Mouse (Mus musculus) CH12.LX (cell line): Measurements from ENCODE around the gene Taz. TPM values are rescaled to one million over a fixed set of nuclear protein-coding genes. Genes with fewer than 3 reads are reported as not detected.

Experiments used
- DNase-seq: peaks from one replicate; pipeline ENCODE4 v3.0.0-alpha.2; 2013; ENCODE audit errors: extremely low read depth
- H3K27ac ChIP-seq: 2 replicates; pipeline ENCODE4 v1.5.1; 2012; ENCODE audit warnings: low read depth, mild to moderate bottlenecking, control low read depth, moderate library complexity; ENCODE audit not compliant: insufficient read depth
- H3K27me3 ChIP-seq: replicated peaks from 2 replicates; pipeline ENCODE3; 2012; ENCODE audit warnings: inconsistent platforms
- H3K36me3 ChIP-seq, 2 experiments: replicated peaks in 1 of 2; 2 replicates each; pipeline versions ENCODE3 to v1.6.1; 2012; ENCODE audit warnings: inconsistent platforms in 1 of 2, low read length in 1 of 2, mild to moderate bottlenecking in 1 of 2, mixed read lengths in 1 of 2, moderate library complexity in 1 of 2; ENCODE audit not compliant: control insufficient read depth in 1 of 2, insufficient read depth in 1 of 2
- H3K4me1 ChIP-seq, 2 experiments: 2 replicates each; pipeline ENCODE4 v1.6.1; 2012; ENCODE audit warnings: inconsistent platforms in 1 of 2, moderate library complexity in 1 of 2; ENCODE audit not compliant: insufficient read depth in 2 of 2, control insufficient read depth in 1 of 2
- H3K4me2 ChIP-seq: 2 replicates; pipeline ENCODE4 v1.6.1; 2012; ENCODE audit warnings: low read depth, mild to moderate bottlenecking, control low read depth; ENCODE audit not compliant: poor library complexity, insufficient read depth, severe bottlenecking
- H3K4me3 ChIP-seq, 3 experiments: fragments of 150-350 bp in 1 of 3; sonication (generic) in 1 of 3; replicated peaks in 1 of 3; 2 replicates each; pipeline versions ENCODE3 to v1.5.1; 2011 to 2012; ENCODE audit warnings: low read depth in 2 of 3, low read length in 2 of 3, mild to moderate bottlenecking in 2 of 3, moderate library complexity in 2 of 3, control low read depth in 1 of 3, improper control_type of control experiment in 1 of 3, inconsistent platforms in 1 of 3, mixed read lengths in 1 of 3; ENCODE audit not compliant: poor library complexity in 1 of 3
- H3K79me2 ChIP-seq: replicated peaks from 2 replicates; pipeline ENCODE4 v1.6.1; 2012; ENCODE audit warnings: mild to moderate bottlenecking, moderate library complexity; ENCODE audit not compliant: control insufficient read depth, poor library complexity, insufficient read depth, severe bottlenecking; ENCODE audit errors: extremely low read depth
- H3K9ac ChIP-seq: 2 replicates; pipeline ENCODE4 v1.6.1; 2012; ENCODE audit warnings: low read depth, mild to moderate bottlenecking, control low read depth, moderate library complexity; ENCODE audit not compliant: insufficient read depth
- H3K9me3 ChIP-seq: replicated peaks from 2 replicates; pipeline ENCODE3; 2012; ENCODE audit warnings: low read length, inconsistent platforms, mixed read lengths
- CHD1 ChIP-seq: IDR thresholded peaks from 2 replicates; pipeline ENCODE4 v1.6.1; 2012; ENCODE audit warnings: low read depth, low read length, improper control_type of control experiment, inconsistent platforms
- EP300 ChIP-seq: IDR thresholded peaks from 2 replicates; pipeline ENCODE4 v1.6.1; 2011; ENCODE audit warnings: low read length, improper control_type of control experiment
- ETS1 ChIP-seq: conservative IDR thresholded peaks from 2 replicates; pipeline ENCODE4 v1.6.1; 2012; ENCODE audit warnings: low read depth, mild to moderate bottlenecking, inconsistent platforms, low read length, improper control_type of control experiment, moderate library complexity
- HCFC1 ChIP-seq: IDR thresholded peaks from 2 replicates; pipeline ENCODE4 v1.6.1; 2012; ENCODE audit warnings: low read depth, mild to moderate bottlenecking, inconsistent platforms, low read length, improper control_type of control experiment
- JUN ChIP-seq: IDR thresholded peaks from 2 replicates; pipeline ENCODE4 v1.6.1; 2011; ENCODE audit warnings: low read depth, mild to moderate bottlenecking, low read length, improper control_type of control experiment, moderate library complexity; ENCODE audit not compliant: insufficient read depth
- KAT2A ChIP-seq: IDR thresholded peaks from 2 replicates; pipeline ENCODE4 v1.6.1; 2012; ENCODE audit warnings: low read length, improper control_type of control experiment, inconsistent platforms; ENCODE audit not compliant: insufficient replicate concordance
- MEF2A ChIP-seq: IDR thresholded peaks from 2 replicates; pipeline ENCODE4 v1.6.1; 2014; ENCODE audit warnings: low read depth, mild to moderate bottlenecking, inconsistent platforms, low read length, improper control_type of control experiment, borderline replicate concordance
- MYC ChIP-seq: IDR thresholded peaks from 2 replicates; pipeline ENCODE4 v1.6.1; 2011; ENCODE audit warnings: low read depth, mild to moderate bottlenecking, improper control_type of control experiment, low read length
- NELFE ChIP-seq: IDR thresholded peaks from 2 replicates; pipeline ENCODE4 v1.6.1; 2011; ENCODE audit warnings: low read depth, low read length, improper control_type of control experiment
- POLR2AphosphoS2 ChIP-seq: IDR thresholded peaks from 2 replicates; pipeline ENCODE4 v1.6.1; 2011; ENCODE audit warnings: low read depth, low read length, improper control_type of control experiment
- dilution Hi-C: fragments of 300-500 bp; cut with MboI; formaldehyde crosslinking; loops from 2 replicates; pipeline ENCODE4 v1.14.3; 2020; ENCODE audit warnings: low sequenced_read_pairs; ENCODE audit not compliant: extremely low pct_unique_long_range_greater_than_20kb, extremely low pct_ligation_motif_present
- in situ Hi-C: fragments of 300-500 bp; cut with MboI; formaldehyde crosslinking; loops from 3 replicates; pipeline ENCODE4 v1.14.3; 2019; ENCODE audit warnings: low sequenced_read_pairs, low pct_ligation_motif_present, low pct_unique_long_range_greater_than_20kb, mixed read lengths
- polyA plus RNA-seq: library from polyadenylated mRNA; unstranded; fragments of >175 nt; gene quantifications from 2 replicates; pipeline ENCODE4 v1.2.1, GENCODE M21; 2012; ENCODE audit warnings: low read depth; ENCODE audit not compliant: insufficient read length
- total RNA-seq, 2 experiments: library from RNA; depleted of rRNA; stranded (reverse); fragments of 300-350 nt in 1 of 2; fragments of >200 nt in 1 of 2; gene quantifications; 2 replicates each; pipeline ENCODE4 v1.2.3; 2012 to 2014

Gene Taz
- total and polyA plus RNA-seq, 3 experiments = 25.6 to 40.4 (median 29.2) TPM

GRCm38 (mm10) chrX:74330166-74330930 lies 48.6 kb downstream of the Taz start:
- no peaks in the 10 kb centered on the region for H3K27me3 ChIP-seq
- H3K4me3 ChIP-seq = no peak overlapping the region
- no peak for DNase-seq

More at GRCm38 (mm10) chrX:74330166-74330930, 48.6 kb downstream of the Taz start:
- Histone ChIP-seq H3K4me1 (peaks cover 9 to 26% of the 10 kb centered on the region in 2 experiments; a peak in 2 of 4 replicates), H3K79me2 (no peaks in the 10 kb centered on the region; the same call in 1 of the 2 replicates), H3K9ac (no peak overlapping the region), H3K9me3 (no peaks in the 10 kb centered on the region), H3K4me2 (no peak overlapping the region), H3K27ac (no peak overlapping the region), H3K36me3 (peaks cover 0 to 28% of the 10 kb centered on the region in 2 experiments)
- dilution Hi-C loops = no loop called here
- TF ChIP-seq NELFE (no peak), JUN (no peak), EP300 (no peak), KAT2A (no peak), ETS1 (no peak), MYC (no peak), HCFC1 (no peak), CHD1 (no peak), POLR2AphosphoS2 (no peak), MEF2A (no peak)
- in situ Hi-C loops = no loop called here

Other genes starting within 250 kb of the Taz start
- not detected in 2 replicates for gene Opn1mw, start 154.4 kb upstream of the Taz start, total RNA-seq (2012; rRNA removed)
- not detected in 2 replicates for gene Opn1mw, start 154.4 kb upstream of the Taz start, total RNA-seq (2014; rRNA removed)
- not detected in 2 replicates for gene Opn1mw, start 154.4 kb upstream of the Taz start, polyA plus RNA-seq
- gene Mecp2, start 146.5 kb upstream of the Taz start, total RNA-seq (2012; rRNA removed) = 12.0 and 12.3 TPM in 2 replicates
- 9.9 and 12.2 TPM in 2 replicates for gene Mecp2, start 146.5 kb upstream of the Taz start, total RNA-seq (2014; rRNA removed)
- gene Mecp2, start 146.5 kb upstream of the Taz start, polyA plus RNA-seq = 12.0 and 15.5 TPM in 2 replicates
- not detected in 2 replicates for gene Tex28, start 114.1 kb upstream of the Taz start, total RNA-seq (2012; rRNA removed)
- gene Tex28, start 114.1 kb upstream of the Taz start, total RNA-seq (2014; rRNA removed) = not detected in 2 replicates
- not detected in 2 replicates for gene Tex28, start 114.1 kb upstream of the Taz start, polyA plus RNA-seq
- gene Tktl1, start 104.7 kb upstream of the Taz start, total RNA-seq (2012; rRNA removed) = not detected in 2 replicates
- not detected in 2 replicates for gene Tktl1, start 104.7 kb upstream of the Taz start, total RNA-seq (2014; rRNA removed)
- gene Tktl1, start 104.7 kb upstream of the Taz start, polyA plus RNA-seq = not detected in 2 replicates
- gene Flna, start 32.1 kb upstream of the Taz start, total RNA-seq (2012; rRNA removed) = 78.7 and 82.4 TPM in 2 replicates
- gene Flna, start 32.1 kb upstream of the Taz start, total RNA-seq (2014; rRNA removed) = 56.8 and 70.2 TPM in 2 replicates
- gene Flna, start 32.1 kb upstream of the Taz start, polyA plus RNA-seq = 82.6 and 91.6 TPM in 2 replicates
- gene Emd, start 27.2 kb upstream of the Taz start, total RNA-seq (2012; rRNA removed) = 65.4 and 65.6 TPM in 2 replicates
- 80.1 and 99.4 TPM in 2 replicates for gene Emd, start 27.2 kb upstream of the Taz start, total RNA-seq (2014; rRNA removed)
- 73.8 and 132 TPM in 2 replicates for gene Emd, start 27.2 kb upstream of the Taz start, polyA plus RNA-seq
- gene Rpl10, start 11.1 kb upstream of the Taz start, total RNA-seq (2012; rRNA removed) = 3,647 and 3,697 TPM in 2 replicates
- 3,137 and 3,420 TPM in 2 replicates for gene Rpl10, start 11.1 kb upstream of the Taz start, total RNA-seq (2014; rRNA removed)
- gene Rpl10, start 11.1 kb upstream of the Taz start, polyA plus RNA-seq = 200 and 459 TPM in 2 replicates
- gene Dnase1l1, start 425 bp downstream of the Taz start, total RNA-seq (2012; rRNA removed) = 3.4 and 4.7 TPM in 2 replicates
- 3.8 and 5.1 TPM in 2 replicates for gene Dnase1l1, start 425 bp downstream of the Taz start, total RNA-seq (2014; rRNA removed)
- gene Dnase1l1, start 425 bp downstream of the Taz start, polyA plus RNA-seq = 4.3 and 4.6 TPM in 2 replicates
- gene Atp6ap1, start 15.2 kb downstream of the Taz start, total RNA-seq (2012; rRNA removed) = 47.2 and 53.8 TPM in 2 replicates
- gene Atp6ap1, start 15.2 kb downstream of the Taz start, total RNA-seq (2014; rRNA removed) = 52.8 and 53.3 TPM in 2 replicates
- 61.3 and 66.4 TPM in 2 replicates for gene Atp6ap1, start 15.2 kb downstream of the Taz start, polyA plus RNA-seq
- gene Gdi1, start 23.1 kb downstream of the Taz start, total RNA-seq (2012; rRNA removed) = 29.6 and 42.7 TPM in 2 replicates
- gene Gdi1, start 23.1 kb downstream of the Taz start, total RNA-seq (2014; rRNA removed) = 32.4 and 37.0 TPM in 2 replicates
- 60.8 and 66.5 TPM in 2 replicates for gene Gdi1, start 23.1 kb downstream of the Taz start, polyA plus RNA-seq
- 26.4 and 30.4 TPM in 2 replicates for gene Fam50a, start 31.1 kb downstream of the Taz start, total RNA-seq (2012; rRNA removed)
- gene Fam50a, start 31.1 kb downstream of the Taz start, total RNA-seq (2014; rRNA removed) = 8.3 TPM in 2 replicates
- 47.0 and 58.4 TPM in 2 replicates for gene Fam50a, start 31.1 kb downstream of the Taz start, polyA plus RNA-seq
- 2.6 and 4.9 TPM in 2 replicates for gene Plxna3, start 47.2 kb downstream of the Taz start, total RNA-seq (2012; rRNA removed)
- gene Plxna3, start 47.2 kb downstream of the Taz start, total RNA-seq (2014; rRNA removed) = 1.4 and 2.0 TPM in 2 replicates
- 4.1 and 5.0 TPM in 2 replicates for gene Plxna3, start 47.2 kb downstream of the Taz start, polyA plus RNA-seq
- 57.9 and 68.6 TPM in 2 replicates for gene Lage3, start 71.7 kb downstream of the Taz start, total RNA-seq (2012; rRNA removed)
- gene Lage3, start 71.7 kb downstream of the Taz start, total RNA-seq (2014; rRNA removed) = 102 and 118 TPM in 2 replicates
- gene Lage3, start 71.7 kb downstream of the Taz start, polyA plus RNA-seq = 56.8 and 67.4 TPM in 2 replicates
- 12.7 and 18.8 TPM in 2 replicates for gene Ubl4a, start 91.3 kb downstream of the Taz start, total RNA-seq (2012; rRNA removed)
- 17.6 and 19.3 TPM in 2 replicates for gene Ubl4a, start 91.3 kb downstream of the Taz start, total RNA-seq (2014; rRNA removed)
- 39.2 and 39.3 TPM in 2 replicates for gene Ubl4a, start 91.3 kb downstream of the Taz start, polyA plus RNA-seq
- 7.4 and 11.6 TPM in 2 replicates for gene Slc10a3, start 91.4 kb downstream of the Taz start, total RNA-seq (2012; rRNA removed)
- 14.1 and 14.7 TPM in 2 replicates for gene Slc10a3, start 91.4 kb downstream of the Taz start, total RNA-seq (2014; rRNA removed)
- 11.2 and 12.0 TPM in 2 replicates for gene Slc10a3, start 91.4 kb downstream of the Taz start, polyA plus RNA-seq
- 8.7 and 12.5 TPM in 2 replicates for gene Fam3a, start 111.4 kb downstream of the Taz start, total RNA-seq (2012; rRNA removed)
- gene Fam3a, start 111.4 kb downstream of the Taz start, total RNA-seq (2014; rRNA removed) = 7.1 and 7.7 TPM in 2 replicates
- 8.3 and 12.3 TPM in 2 replicates for gene Fam3a, start 111.4 kb downstream of the Taz start, polyA plus RNA-seq
- 37.9 and 40.6 TPM in 2 replicates for gene Ikbkg, start 111.4 kb downstream of the Taz start, total RNA-seq (2012; rRNA removed)
- 25.0 and 26.4 TPM in 2 replicates for gene Ikbkg, start 111.4 kb downstream of the Taz start, total RNA-seq (2014; rRNA removed)
- gene Ikbkg, start 111.4 kb downstream of the Taz start, polyA plus RNA-seq = 20.5 and 28.3 TPM in 2 replicates
- gene G6pdx, start 147.3 kb downstream of the Taz start, total RNA-seq (2012; rRNA removed) = 35.9 and 41.0 TPM in 2 replicates
- gene G6pdx, start 147.3 kb downstream of the Taz start, total RNA-seq (2014; rRNA removed) = 42.3 and 44.0 TPM in 2 replicates
- 61.8 and 70.5 TPM in 2 replicates for gene G6pdx, start 147.3 kb downstream of the Taz start, polyA plus RNA-seq
- gene Gm6880, start 199.5 kb downstream of the Taz start, total RNA-seq (2012; rRNA removed) = 0.25 and 0.59 TPM in 2 replicates
- not detected in 2 replicates for gene Gm6880, start 199.5 kb downstream of the Taz start, total RNA-seq (2014; rRNA removed)
- gene Gm6880, start 199.5 kb downstream of the Taz start, polyA plus RNA-seq = not detected in 2 replicates